Mouse (Mus musculus) heart, embryonic 14.5 days (tissue): Measurements from ENCODE around the gene Emb. TPM values are rescaled to one million over a fixed set of nuclear protein-coding genes. Genes with fewer than 3 reads are reported as not detected.

Experiments used
- ATAC-seq: fragments of 200-750 bp; cut with Nextera tagmentation; 2 replicates; pipeline ENCODE4 v1.8.0; 2017; ENCODE audit warnings: low read depth, moderate TSS enrichment; ENCODE audit not compliant: insufficient number of reproducible peaks, insufficient read depth, low FRiP score
- H3K27ac ChIP-seq, 2 experiments: fragments of 200-500 bp in 1 of 2; fragments of 300-500 bp in 1 of 2; sonication (generic) in 1 of 2; replicated peaks in 1 of 2; 2 replicates each; pipeline ENCODE4 v1.5.1; 2012 to 2014; ENCODE audit warnings: low read depth in 2 of 2, low read length in 2 of 2, control low read depth in 1 of 2, mild to moderate bottlenecking in 1 of 2, mixed read lengths in 1 of 2; ENCODE audit not compliant: control insufficient read depth in 1 of 2, insufficient read depth in 1 of 2
- H3K27me3 ChIP-seq: fragments of 300-500 bp; sonication (generic); 2 replicates; pipeline ENCODE4 v1.6.1; 2014; ENCODE audit warnings: mild to moderate bottlenecking, low read length, control low read depth; ENCODE audit not compliant: control insufficient read depth, insufficient read depth
- H3K36me3 ChIP-seq: fragments of 300-500 bp; sonication (generic); 2 replicates; pipeline ENCODE4 v1.6.1; 2014; ENCODE audit warnings: mild to moderate bottlenecking, control low read depth, low read length, mixed read lengths; ENCODE audit not compliant: control insufficient read depth, insufficient read depth
- H3K4me1 ChIP-seq, 2 experiments: fragments of 200-500 bp in 1 of 2; fragments of 300-500 bp in 1 of 2; sonication (generic) in 1 of 2; 2 replicates each; pipeline ENCODE4 v1.6.1; 2012 to 2014; ENCODE audit warnings: low read length in 2 of 2, control low read depth in 1 of 2, mixed read lengths in 1 of 2; ENCODE audit not compliant: control insufficient read depth in 2 of 2, insufficient read depth in 2 of 2
- H3K4me2 ChIP-seq: fragments of 300-500 bp; sonication (generic); 2 replicates; pipeline ENCODE4 v1.6.1; 2014; ENCODE audit warnings: mild to moderate bottlenecking, low read length
- H3K4me3 ChIP-seq, 2 experiments: fragments of 200-500 bp in 1 of 2; fragments of 300-500 bp in 1 of 2; sonication (generic) in 1 of 2; 2 replicates each; pipeline ENCODE4 v1.5.1; 2012 to 2014; ENCODE audit warnings: low read length in 2 of 2, mild to moderate bottlenecking in 2 of 2, control low read depth in 1 of 2, low read depth in 1 of 2, moderate library complexity in 1 of 2; ENCODE audit not compliant: control insufficient read depth in 1 of 2, insufficient read depth in 1 of 2
- H3K9ac ChIP-seq: fragments of 300-500 bp; sonication (generic); 2 replicates; pipeline ENCODE4 v1.6.1; 2014; ENCODE audit warnings: mild to moderate bottlenecking, low read length
- H3K9me3 ChIP-seq: fragments of 300-500 bp; sonication (generic); 2 replicates; pipeline ENCODE4 v1.6.1; 2016; ENCODE audit warnings: low read length, control low read depth; ENCODE audit not compliant: control insufficient read depth
- WGBS: fragments of 180-500 bp; shearing (Covaris S2); extraction: QIAGEN DNeasy Blood & Tissue Kit; methylation state at CpG from one replicate; pipeline ENCODE4 v1.1.7; 2014; 5-methylcytosine and 5-hydroxymethylcytosine counted together
- polyA plus RNA-seq: library from polyadenylated mRNA; unstranded; fragments of >200 nt; fragmentation: Nextera tagmentation; extraction: Ambion mirVana; gene quantifications from 2 replicates; pipeline ENCODE4 v1.2.1, GENCODE M21; 2014

Emb gene
- polyA plus RNA-seq, 1 experiment from 2014 or later, result 8.4 TPM

DNA sequence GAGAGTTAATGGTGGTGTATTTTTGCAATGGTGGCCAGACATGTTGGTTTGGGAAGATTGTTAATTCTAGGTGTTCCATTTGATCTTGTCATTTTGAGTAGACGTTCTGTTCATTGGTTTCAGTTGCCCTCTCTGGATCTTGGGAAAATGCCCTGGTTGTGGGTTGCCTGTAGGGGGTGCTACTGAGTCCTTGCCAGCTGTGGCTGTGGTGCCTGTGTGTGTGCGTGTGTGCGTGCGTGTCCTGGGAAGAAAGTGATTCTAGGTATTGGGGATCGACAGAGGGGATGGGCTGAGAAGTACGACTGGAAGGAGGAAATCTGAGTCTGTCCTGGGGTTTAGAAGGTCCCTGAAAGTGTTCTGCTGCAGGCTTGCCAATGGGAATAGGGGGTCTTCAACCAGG lies 79.1 kb downstream of the Emb start:
- no peak for ATAC-seq
- 86% methylated on average over 6 of the region's 6 CpGs for WGBS
- Histone ChIP-seq H3K9me3 (no peaks in the 10 kb centered on the region), H3K27ac (no peak overlapping the region), H3K4me2 (no peak overlapping the region), H3K27me3 (no peaks in the 10 kb centered on the region), H3K36me3 (no peaks in the 10 kb centered on the region), H3K9ac (no peak overlapping the region), H3K4me1 (no peaks in the 10 kb centered on the region), H3K4me3 (no peak overlapping the region)

DNA sequence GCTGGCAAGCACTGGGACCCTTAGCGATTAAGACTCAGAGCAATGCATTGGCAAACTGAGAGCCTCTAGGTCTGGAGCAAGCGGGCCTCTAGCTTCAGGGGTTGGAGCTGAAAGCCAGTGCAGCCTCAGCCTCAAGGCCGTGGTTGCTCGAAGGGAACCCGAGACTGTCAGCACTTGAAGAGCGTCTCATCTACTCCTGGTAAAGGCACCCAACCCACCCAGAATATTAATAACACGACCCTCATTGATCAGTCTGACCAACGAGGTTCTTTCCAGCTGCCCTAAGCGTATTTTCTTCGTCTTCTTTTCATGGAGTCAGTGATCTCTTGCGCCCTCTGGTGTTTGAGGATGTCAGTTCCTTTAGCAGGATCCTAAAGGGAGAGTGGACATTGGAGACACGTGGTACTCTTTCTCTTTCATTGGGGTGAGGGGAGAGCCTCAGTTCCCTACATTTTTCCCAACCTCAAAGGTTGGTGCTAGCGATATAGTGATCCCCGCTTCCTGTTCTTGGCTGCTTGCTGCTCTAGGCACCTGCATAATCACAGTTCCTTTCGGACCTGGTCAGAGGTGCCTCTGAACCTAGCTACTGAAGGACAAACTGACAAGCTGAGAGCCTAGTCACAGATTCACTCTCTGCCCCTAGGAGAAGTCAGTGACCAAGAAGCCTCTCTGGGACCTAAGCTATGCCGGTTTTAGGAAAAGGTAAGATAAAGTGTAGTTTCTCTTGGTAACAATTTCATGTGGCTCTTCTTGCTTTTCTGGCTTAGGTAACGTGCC lies 81.3 kb downstream of the Emb start:
- peak overlapping the region; percentile 27; the same call in 1 of the 2 replicates for H3K9ac ChIP-seq
- no peaks in the 10 kb centered on the region for H3K9me3 ChIP-seq
- 24% methylated on average over 17 of the region's 17 CpGs for WGBS
- H3K4me2 ChIP-seq, result peak overlapping the region; percentile 59
- H3K4me1 ChIP-seq, result no peaks in the 10 kb centered on the region
- peak overlapping the region; percentile 25 to 35 for H3K4me3 ChIP-seq
- H3K27ac ChIP-seq, result no peak overlapping the region
- H3K36me3 ChIP-seq, result no peaks in the 10 kb centered on the region
- H3K27me3 ChIP-seq, result no peaks in the 10 kb centered on the region
- ATAC-seq, result 0 out of 2 replicates have a peak, but pooled peaks have one; percentile 35

DNA sequence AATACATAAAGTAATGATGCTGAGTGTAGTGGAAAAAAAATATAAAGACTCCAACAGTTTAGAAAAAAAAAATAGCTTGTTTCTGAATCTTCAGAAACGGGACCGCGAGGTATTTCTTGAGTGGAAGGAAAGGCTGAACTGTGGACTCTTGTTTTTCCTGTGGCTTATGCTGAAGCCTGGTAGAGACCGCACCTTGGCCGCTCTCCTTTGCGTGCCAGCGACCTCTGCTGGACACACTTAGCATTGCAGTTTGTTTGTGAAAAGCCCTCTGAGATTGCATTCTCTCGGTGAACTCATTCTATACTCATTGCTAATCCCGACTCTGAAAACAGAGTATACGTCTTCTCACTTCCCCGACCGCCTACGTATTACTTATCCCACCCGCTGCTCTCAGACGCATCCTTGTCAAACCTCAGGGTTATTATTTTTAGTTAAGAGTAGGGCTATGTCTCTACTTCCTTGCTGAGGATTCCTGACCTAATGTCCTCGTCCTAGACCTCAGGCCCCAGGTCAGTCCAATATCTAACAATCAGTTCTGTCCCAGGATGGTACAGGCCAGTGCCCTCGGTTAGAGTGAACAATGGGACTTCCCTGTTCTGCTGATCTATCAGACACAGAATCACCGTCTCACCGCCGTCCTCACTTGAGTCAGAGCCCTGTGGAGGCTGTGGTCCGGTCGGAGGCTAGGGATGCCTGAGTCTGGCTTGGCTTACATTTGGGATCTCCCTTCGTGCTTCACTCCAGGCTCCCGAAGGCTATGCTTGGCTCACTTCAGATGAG lies 103.3 kb downstream of the Emb start:
- no peaks in the 10 kb centered on the region for H3K9me3 ChIP-seq
- no peaks in the 10 kb centered on the region for H3K36me3 ChIP-seq
- H3K4me3 ChIP-seq, result no peak overlapping the region; a peak in 1 of 4 replicates
- H3K9ac ChIP-seq, result peak overlapping the region; percentile 44; the same call in 1 of the 2 replicates
- peak overlapping the region; percentile 58 for H3K4me2 ChIP-seq
- ATAC-seq, result no peak
- 21% methylated on average over 24 of the region's 24 CpGs for WGBS
- H3K4me1 ChIP-seq, result no peaks in the 10 kb centered on the region
- no peaks in the 10 kb centered on the region for H3K27me3 ChIP-seq
- H3K27ac ChIP-seq, result no peak overlapping the region

Other genes with a start within 250 kb of the Emb start
- gene Parp8, start 183.0 kb upstream of the Emb start, polyA plus RNA-seq, result 17.3 and 17.4 TPM in 2 replicates
- gene Gm17509, start 12.5 kb downstream of the Emb start, polyA plus RNA-seq, result not detected in 2 replicates